Mouse (Mus musculus) bone marrow macrophage, adult 2 months (primary cell): ENCODE measurements at regions not wholly inside any gene's neighbourhood (a gene's known extent, or its start where the extent isn't known, plus 50 kb on each side); places are given as distances from the start of the nearest gene placed in this dataset.

Experiments
- CTCF ChIP-seq: IDR thresholded peaks from 2 replicates; pipeline ENCODE4 v1.5.1; 2012; ENCODE audit warnings: low read depth, mild to moderate bottlenecking, low read length, moderate library complexity
- POLR2A ChIP-seq: IDR thresholded peaks from 2 replicates; pipeline ENCODE4 v1.6.1; 2012; ENCODE audit warnings: mild to moderate bottlenecking, low read depth, low read length, borderline replicate concordance

DNA sequence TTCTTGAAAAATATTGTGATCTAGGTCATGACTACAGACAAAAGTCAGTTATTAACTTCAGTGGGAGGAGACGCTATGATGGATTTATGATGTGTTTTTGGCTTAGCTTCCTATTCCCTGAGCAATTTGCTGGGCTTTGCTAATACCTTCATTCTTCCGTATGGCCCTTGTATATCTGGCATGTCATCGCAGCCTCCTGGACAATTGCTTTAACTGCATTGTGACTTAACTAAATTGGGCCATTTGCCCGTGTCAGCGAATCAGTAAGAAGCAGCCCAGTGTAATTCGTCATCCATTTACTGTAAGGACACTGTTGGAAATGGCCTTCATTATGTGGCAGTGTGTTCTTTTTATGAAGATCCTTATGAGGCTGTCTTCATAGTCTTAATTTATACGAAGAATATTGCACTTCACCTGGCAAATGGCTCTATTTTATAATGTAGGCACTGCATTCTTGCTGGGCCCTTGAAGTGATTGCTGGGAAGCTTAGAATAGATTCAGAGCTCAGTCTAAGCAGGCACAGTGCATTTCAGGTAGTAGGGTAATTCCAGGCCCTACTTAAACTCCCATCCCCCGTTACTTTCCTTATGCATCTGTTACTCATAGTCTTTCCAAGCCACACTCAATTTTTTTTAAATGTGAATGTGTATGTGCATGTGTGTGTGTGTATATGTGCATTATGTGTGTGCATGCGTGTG is 62.2 kb downstream of the 4930426L09Rik start:
- TF ChIP-seq POLR2A: no peak
- TF ChIP-seq CTCF: no peak
